Comparison of ENCODE assay signal across 8 mouse cellular contexts in the genomic region with DNA sequence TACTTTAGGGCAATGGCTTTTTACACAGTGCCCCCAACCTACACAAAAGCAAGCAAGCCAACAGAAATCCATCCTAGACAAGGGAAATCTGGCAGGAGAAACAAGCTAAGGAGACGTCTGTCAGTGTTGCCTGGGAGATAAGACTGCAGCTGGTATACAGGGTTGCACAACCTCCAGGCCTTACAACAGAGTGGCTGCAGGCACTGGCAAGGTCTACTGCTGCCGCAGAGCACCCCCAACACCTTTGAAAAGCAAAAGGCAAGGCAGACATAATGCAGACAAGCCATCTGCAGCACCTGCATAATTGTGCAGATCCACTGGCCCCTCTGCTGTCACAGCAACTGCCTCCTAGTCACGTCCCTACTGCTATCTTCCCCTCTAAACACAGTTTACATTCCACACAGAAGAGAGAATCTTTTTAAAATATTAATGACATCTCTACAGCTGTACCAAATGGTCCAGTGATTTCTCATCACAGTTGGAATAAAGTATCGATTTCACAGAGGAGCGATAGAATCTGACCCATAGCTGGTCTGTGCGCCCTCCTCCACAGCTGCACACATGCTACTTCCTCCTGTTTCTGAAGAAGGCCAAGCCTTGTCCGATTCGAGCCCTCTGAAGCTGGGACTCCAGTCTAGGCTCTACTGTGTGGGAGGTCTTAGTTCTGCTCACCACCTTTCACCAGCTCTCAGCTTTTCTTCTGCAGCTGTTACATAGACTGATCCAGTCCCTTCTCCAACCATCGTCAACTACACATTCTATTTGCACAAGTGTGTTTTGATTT. TPM values are rescaled to one million over a fixed set of nuclear protein-coding genes. Genes with fewer than 3 reads are reported as not detected.
A peak's percentile ranks its signal among the peaks of the same experiment; 100 is the strongest.
DNase-seq lines count a peak whose midpoint lies in the region; ATAC-seq lines count a peak whose summit lies in the region.

No protein-coding gene starts in this region.

- H3K36me3 ChIP-seq in embryonic facial prominence, embryonic 10.5 days (replicated peaks), result no peaks in the 10 kb centered on the region
- H3K36me3 ChIP-seq in hindbrain, embryonic 13.5 days, result no peaks in the 10 kb centered on the region

- DNase-seq in layer of hippocampus, postnatal 10 days (ENCODE audit: low spot score in 2 of 2), result peak; percentile 13 to 18
- DNase-seq in layer of hippocampus, adult 11-12 months (ENCODE audit: low spot score), result no peak
- DNase-seq in embryonic facial prominence, embryonic 10.5 days (ENCODE audit: low spot score), result peak; percentile 12
- peak; percentile 74 for DNase-seq in lung, postnatal 36 days
- DNase-seq in yolk sac, embryonic 10.5 days (ENCODE audit: low spot score), result peak; percentile 21
- no peak for DNase-seq in spleen, postnatal 4 days (ENCODE audit: low spot score in 2 of 2)
- no peak for DNase-seq in cerebellum, adult 9-10 months

- 0 out of 2 replicates have a peak overlapping the region, but pooled peaks have one; percentile 26 for H3K9ac ChIP-seq in hindbrain, embryonic 13.5 days

- peaks cover 21% of the 10 kb centered on the region for H3K4me1 ChIP-seq in embryonic facial prominence, embryonic 10.5 days
- peaks cover 20% of the 10 kb centered on the region for H3K4me1 ChIP-seq in hindbrain, embryonic 13.5 days (replicated peaks)

- peak overlapping the region; percentile 11; the same call in 1 of the 2 replicates for H3K4me2 ChIP-seq in hindbrain, embryonic 13.5 days

- H3K27ac ChIP-seq in embryonic facial prominence, embryonic 10.5 days (replicated peaks), result peak overlapping the region; percentile 51; the same call in 1 of the 2 replicates
- H3K27ac ChIP-seq in hindbrain, embryonic 13.5 days, result peak overlapping the region; percentile 88

- ATAC-seq in hindbrain, embryonic 13.5 days (ENCODE audit: low FRiP score), result peak; percentile 88

- WGBS in embryonic facial prominence, embryonic 10.5 days, result 50% methylated on average over 9 of the region's 9 CpGs
- 44% methylated on average over 9 of the region's 9 CpGs for WGBS in hindbrain, embryonic 13.5 days

- no peaks in the 10 kb centered on the region for H3K9me3 ChIP-seq in embryonic facial prominence, embryonic 10.5 days
- no peaks in the 10 kb centered on the region for H3K9me3 ChIP-seq in hindbrain, embryonic 13.5 days

- H3K27me3 ChIP-seq in embryonic facial prominence, embryonic 10.5 days (replicated peaks; ENCODE audit: low read depth, poor library complexity, severe bottlenecking), result no peaks in the 10 kb centered on the region
- H3K27me3 ChIP-seq in hindbrain, embryonic 13.5 days, result no peaks in the 10 kb centered on the region

- H3K4me3 ChIP-seq in embryonic facial prominence, embryonic 10.5 days, result no peak overlapping the region
- H3K4me3 ChIP-seq in hindbrain, embryonic 13.5 days, result no peak overlapping the region

RNA-seq across cellular contexts. Expression of a gene that starts 16.1 kb away (rescaled TPM):
- total RNA-seq in layer of hippocampus, postnatal 10 days (2021), result 1 to 10 TPM; 8.3 to 8.8 TPM
- 1.1 and 1.2 TPM in 2 replicates for polyA plus RNA-seq in embryonic facial prominence, embryonic 10.5 days (2016; fragmentation: Nextera tagmentation; extraction: Ambion mirVana)
- 1.5 TPM in 2 replicates for polyA plus RNA-seq in hindbrain, embryonic 13.5 days (2015; fragmentation: Nextera tagmentation; extraction: Ambion mirVana)

Comparison
In these comparisons a context has a peak if more than half of its experiments do, and no peak if none do; other contexts are left out.
1. DNase-seq: peak in layer of hippocampus, postnatal 10 days (2 of 2), embryonic facial prominence, embryonic 10.5 days (single experiment), lung, postnatal 36 days (single experiment) and yolk sac, embryonic 10.5 days (single experiment); none in layer of hippocampus, adult 11-12 months (single experiment), spleen, postnatal 4 days (0 of 2) and cerebellum, adult 9-10 months (single experiment).